Mouse (Mus musculus): ENCODE data around the gene Wdr62. TPM values are rescaled to one million over a fixed set of nuclear protein-coding genes. Genes with fewer than 3 reads are reported as not detected.

The Wdr62 gene
- polyA plus RNA-seq, 1 experiment from 2014 or later: 7.3 TPM

DNA sequence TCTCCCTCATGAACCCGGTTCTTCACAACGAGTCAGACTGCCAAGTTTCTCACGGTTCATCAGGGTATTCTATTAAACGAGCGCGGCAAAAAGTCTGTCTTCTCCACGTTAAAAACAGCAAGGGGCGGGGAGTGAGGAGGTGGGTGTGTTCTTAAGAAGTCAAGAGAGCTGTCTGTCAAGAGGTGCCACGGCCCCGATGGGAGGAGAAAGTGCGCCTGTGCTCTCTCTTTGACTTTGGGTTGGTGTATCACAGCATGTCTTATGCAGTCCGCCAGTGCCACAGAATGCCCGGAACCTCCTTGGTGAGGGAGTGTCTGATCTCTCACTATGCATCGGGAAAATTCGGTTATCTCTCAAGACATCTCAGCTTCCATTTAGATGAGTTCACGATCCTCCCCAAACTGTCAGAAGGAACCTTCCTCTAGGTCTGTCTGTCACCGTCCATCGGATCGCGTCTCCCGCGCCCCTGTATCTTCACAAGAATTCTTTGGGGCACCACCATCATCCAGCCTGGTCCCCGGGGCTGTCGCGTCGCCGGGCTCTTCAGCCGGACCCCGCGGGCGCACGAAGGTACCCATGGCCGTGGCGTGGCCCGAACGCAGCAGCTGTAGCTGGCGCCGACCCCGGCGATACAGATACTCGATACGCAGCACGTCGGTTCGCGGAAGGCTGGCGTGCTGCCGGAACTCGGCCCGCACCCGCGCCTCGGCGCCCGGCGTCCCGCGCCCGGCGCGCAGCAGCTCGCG lies 41.5 kb upstream of the Wdr62 start, which contains the start of gene E130208F15Rik:
TSS of gene E130208F15Rik (plus strand) at position 202 of the 746 bp plus-strand sequence.
- no peaks in the 10 kb centered on the region for H3K36me3 ChIP-seq (ENCODE audit: control insufficient read depth, insufficient read depth, low read length)
- H3K27ac ChIP-seq (ENCODE audit: low read length): peak within 1 kb of the TSS; percentile 89
- under 1% methylated on average over 63 of the region's 63 CpGs for WGBS
- H3K4me2 ChIP-seq (ENCODE audit: low read depth, low read length): peak within 1 kb of the TSS; percentile 68
- H3K4me1 ChIP-seq (ENCODE audit: control insufficient read depth, insufficient read depth, low read length): peaks cover 4% of the 10 kb centered on the region
- 0 out of 2 replicates have a peak, but pooled peaks cover 3% of the 10 kb centered on the region for H3K9me3 ChIP-seq (ENCODE audit: control insufficient read depth, low read length)
- peak within 1 kb of the TSS; percentile 79 for H3K9ac ChIP-seq (ENCODE audit: low read depth, low read length)
- no peaks in the 10 kb centered on the region for H3K27me3 ChIP-seq (replicated peaks; ENCODE audit: control insufficient read depth, insufficient read depth, low read length)
- H3K4me3 ChIP-seq (ENCODE audit: low read length): peak within 1 kb of the TSS; percentile 68
- peak; percentile 67 for ATAC-seq

- peak overlapping the region; percentile 32; the same call in 1 of the 2 replicates for H3K9ac ChIP-seq (ENCODE audit: low read depth, low read length)
- no peak overlapping the region for H3K27ac ChIP-seq (ENCODE audit: low read length)
- peaks cover 4% of the 10 kb centered on the region for H3K4me1 ChIP-seq (ENCODE audit: control insufficient read depth, insufficient read depth, low read length)
- 69% methylated on average over 2 of the region's 2 CpGs for WGBS
- no peaks in the 10 kb centered on the region for H3K27me3 ChIP-seq (replicated peaks; ENCODE audit: control insufficient read depth, insufficient read depth, low read length)
- no peaks in the 10 kb centered on the region for H3K36me3 ChIP-seq (ENCODE audit: control insufficient read depth, insufficient read depth, low read length)
- H3K9me3 ChIP-seq (ENCODE audit: control insufficient read depth, low read length): 0 out of 2 replicates have a peak, but pooled peaks cover 3% of the 10 kb centered on the region
- H3K4me3 ChIP-seq (ENCODE audit: low read length): peak overlapping the region; percentile 68; the same call in 1 of the 2 replicates
- ATAC-seq: no peak
- peak overlapping the region; percentile 68 for H3K4me2 ChIP-seq (ENCODE audit: low read depth, low read length)
Observed at GRCm38 (mm10) chr7:30320946-30321345, 40.7 kb upstream of the Wdr62 start.

- H3K9ac ChIP-seq (ENCODE audit: low read depth, low read length): no peak overlapping the region
- H3K27ac ChIP-seq (ENCODE audit: low read length): no peak overlapping the region
- H3K9me3 ChIP-seq (ENCODE audit: control insufficient read depth, low read length): no peaks in the 10 kb centered on the region
- no peaks in the 10 kb centered on the region for H3K36me3 ChIP-seq (ENCODE audit: control insufficient read depth, insufficient read depth, low read length)
- no peak overlapping the region for H3K4me2 ChIP-seq (ENCODE audit: low read depth, low read length)
- 95% methylated on average over 3 of the region's 3 CpGs for WGBS
- peaks cover 12% of the 10 kb centered on the region for H3K4me1 ChIP-seq (ENCODE audit: control insufficient read depth, insufficient read depth, low read length)
- ATAC-seq: no peak
- no peaks in the 10 kb centered on the region for H3K27me3 ChIP-seq (replicated peaks; ENCODE audit: control insufficient read depth, insufficient read depth, low read length)
- H3K4me3 ChIP-seq (ENCODE audit: low read length): no peak overlapping the region
Observed at GRCm38 (mm10) chr7:30318142-30318541, 37.9 kb upstream of the Wdr62 start.

DNA sequence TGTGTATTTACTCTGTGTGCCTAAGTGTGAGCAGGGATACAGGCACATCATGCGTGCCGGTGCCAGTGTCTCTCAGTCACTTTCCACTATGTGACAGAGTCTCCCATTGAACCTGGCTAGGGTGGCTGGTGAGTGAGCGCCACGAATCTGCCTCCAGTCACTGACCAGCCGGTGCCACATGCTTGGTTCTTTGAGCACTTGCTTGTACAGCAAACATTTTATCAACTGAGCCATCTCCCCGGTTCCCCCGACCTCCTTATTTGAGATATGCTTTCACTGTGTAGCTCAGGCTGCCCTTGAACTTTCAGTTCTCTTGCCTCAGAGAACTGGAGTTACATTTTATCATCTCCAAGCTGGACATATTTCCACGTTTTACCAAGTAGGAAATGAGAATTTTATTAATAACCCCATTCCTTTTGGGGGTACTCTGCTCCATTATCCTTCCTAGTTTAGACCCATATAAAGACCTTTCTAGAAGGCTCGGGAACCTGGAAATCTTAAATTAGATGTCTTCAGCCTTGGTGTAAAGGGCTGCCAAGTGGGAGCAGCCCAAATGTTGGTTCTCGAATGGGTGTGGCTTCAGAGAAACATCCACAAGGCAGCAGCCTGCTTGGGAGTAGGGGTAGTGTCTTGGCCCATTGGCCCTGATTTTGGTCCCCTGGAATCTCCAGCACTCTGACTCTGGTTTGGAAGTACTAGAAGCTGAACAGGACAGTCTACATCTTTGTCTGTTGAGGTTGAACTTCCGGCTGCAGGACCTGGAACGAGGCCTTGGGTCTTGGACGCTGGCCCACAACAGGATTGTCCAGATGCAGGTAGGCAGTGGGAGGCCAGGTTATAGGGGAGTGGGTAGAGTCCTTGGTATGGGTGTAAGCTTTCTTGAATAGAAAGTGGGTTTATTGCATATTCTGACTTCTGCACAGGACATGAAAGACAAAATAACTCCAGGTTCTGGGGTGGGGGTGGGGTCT lies 35.6 kb upstream of the Wdr62 start:
- H3K27ac ChIP-seq (ENCODE audit: low read length): no peak overlapping the region
- H3K9ac ChIP-seq (ENCODE audit: low read depth, low read length): peak overlapping the region; percentile 60
- 65% methylated on average over 13 of the region's 13 CpGs for WGBS

DNA sequence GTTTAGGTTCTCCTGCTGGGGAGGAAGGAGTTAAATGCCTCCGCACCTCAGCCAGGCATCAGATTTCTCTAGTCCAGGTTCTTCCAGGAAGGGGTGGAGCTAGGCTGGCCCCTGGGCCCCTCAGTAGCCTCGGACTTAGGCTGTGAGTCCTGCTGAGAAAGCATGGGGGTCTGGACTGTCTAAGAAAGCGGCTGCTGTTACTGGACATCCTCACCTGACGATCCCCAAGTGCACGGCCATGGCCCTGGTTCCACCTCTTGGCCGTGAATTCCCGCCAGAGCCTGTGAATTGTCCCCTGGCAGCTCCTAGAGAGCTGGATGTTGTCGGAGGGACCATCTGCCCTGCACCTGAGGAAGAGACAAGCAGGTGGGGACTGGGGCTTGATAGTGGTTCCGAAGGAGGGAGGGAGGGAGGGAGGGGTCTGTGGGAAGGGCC lies 34.5 kb upstream of the Wdr62 start, which contains the start of gene Syne4:
TSS of gene Syne4 (plus strand) at position 87 of the 435 bp plus-strand sequence.
- H3K27ac ChIP-seq (ENCODE audit: low read length): peak within 1 kb of the TSS; percentile 1; the same call in 1 of the 2 replicates

More for the DNA sequence above, 35.6 kb upstream of the Wdr62 start:
- H3K9me3 ChIP-seq (ENCODE audit: control insufficient read depth, low read length): no peaks in the 10 kb centered on the region
- peak overlapping the region; percentile 57 for H3K4me2 ChIP-seq (ENCODE audit: low read depth, low read length)
- H3K27me3 ChIP-seq (replicated peaks; ENCODE audit: control insufficient read depth, insufficient read depth, low read length): no peaks in the 10 kb centered on the region
- H3K4me1 ChIP-seq (ENCODE audit: control insufficient read depth, insufficient read depth, low read length): peaks cover 8% of the 10 kb centered on the region; the same call in 1 of the 2 replicates
- no peaks in the 10 kb centered on the region for H3K36me3 ChIP-seq (ENCODE audit: control insufficient read depth, insufficient read depth, low read length)
- ATAC-seq: no peak
- peak overlapping the region; percentile 53 for H3K4me3 ChIP-seq (ENCODE audit: low read length)

GRCm38 (mm10) chr7:30313666-30314320 lies 33.6 kb upstream of the Wdr62 start:
- no peak for ATAC-seq
- 47% methylated on average over 27 of the region's 27 CpGs for WGBS
- Histone ChIP-seq H3K4me2 (ENCODE audit: low read depth, low read length) (no peak overlapping the region), H3K36me3 (ENCODE audit: control insufficient read depth, insufficient read depth, low read length) (no peaks in the 10 kb centered on the region), H3K27ac (ENCODE audit: low read length) (no peak overlapping the region), H3K4me1 (ENCODE audit: control insufficient read depth, insufficient read depth, low read length) (peaks cover 17% of the 10 kb centered on the region), H3K27me3 (replicated peaks; ENCODE audit: control insufficient read depth, insufficient read depth, low read length) (no peaks in the 10 kb centered on the region), H3K9ac (ENCODE audit: low read depth, low read length) (no peak overlapping the region), H3K4me3 (ENCODE audit: low read length) (no peak overlapping the region), H3K9me3 (ENCODE audit: control insufficient read depth, low read length) (no peaks in the 10 kb centered on the region)

More for the DNA sequence above, 34.5 kb upstream of the Wdr62 start, which contains the start of gene Syne4:
- 3% methylated on average over 9 of the region's 9 CpGs for WGBS
- peak within 1 kb of the TSS; percentile 57 for H3K4me2 ChIP-seq (ENCODE audit: low read depth, low read length)
- peaks cover 11% of the 10 kb centered on the region for H3K4me1 ChIP-seq (ENCODE audit: control insufficient read depth, insufficient read depth, low read length)
- ATAC-seq: peak; percentile 88
- H3K9ac ChIP-seq (ENCODE audit: low read depth, low read length): peak within 1 kb of the TSS; percentile 60
- no peaks in the 10 kb centered on the region for H3K9me3 ChIP-seq (ENCODE audit: control insufficient read depth, low read length)
- H3K36me3 ChIP-seq (ENCODE audit: control insufficient read depth, insufficient read depth, low read length): no peaks in the 10 kb centered on the region
- H3K27me3 ChIP-seq (replicated peaks; ENCODE audit: control insufficient read depth, insufficient read depth, low read length): no peaks in the 10 kb centered on the region
- peak within 1 kb of the TSS; percentile 53 for H3K4me3 ChIP-seq (ENCODE audit: low read length)

DNA sequence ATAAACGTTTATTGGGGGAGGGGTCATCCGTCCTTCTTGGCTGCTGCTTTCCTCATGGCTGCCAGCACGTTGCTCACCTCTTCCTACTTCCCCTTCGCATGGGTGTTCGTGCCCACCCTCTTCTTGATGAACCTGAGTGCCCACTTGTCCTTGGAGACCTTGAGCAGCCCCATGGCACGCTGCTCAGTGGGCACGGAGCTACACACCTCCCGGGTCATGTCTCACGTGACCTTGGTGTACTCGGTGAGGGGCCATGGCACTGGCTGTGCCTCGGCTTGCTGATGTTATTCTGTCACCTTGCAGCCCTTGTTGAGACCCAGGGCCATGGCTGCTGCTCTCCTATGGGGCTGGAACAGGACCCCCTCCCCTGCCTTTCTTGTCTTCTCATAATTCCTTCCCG lies 29.9 kb upstream of the Wdr62 start:
- Histone ChIP-seq H3K9me3 (ENCODE audit: control insufficient read depth, low read length) (no peaks in the 10 kb centered on the region), H3K9ac (ENCODE audit: low read depth, low read length) (no peak overlapping the region), H3K36me3 (ENCODE audit: control insufficient read depth, insufficient read depth, low read length) (no peaks in the 10 kb centered on the region), H3K4me3 (ENCODE audit: low read length) (no peak overlapping the region), H3K4me2 (ENCODE audit: low read depth, low read length) (no peak overlapping the region), H3K27ac (ENCODE audit: low read length) (no peak overlapping the region), H3K4me1 (ENCODE audit: control insufficient read depth, insufficient read depth, low read length) (peaks cover 20% of the 10 kb centered on the region), H3K27me3 (replicated peaks; ENCODE audit: control insufficient read depth, insufficient read depth, low read length) (no peaks in the 10 kb centered on the region)
- WGBS: 81% methylated on average over 12 of the region's 12 CpGs
- ATAC-seq: no peak

- H3K36me3 ChIP-seq (ENCODE audit: control insufficient read depth, insufficient read depth, low read length): no peaks in the 10 kb centered on the region
- peak overlapping the region; percentile 67 for H3K4me3 ChIP-seq (ENCODE audit: low read length)
- no peaks in the 10 kb centered on the region for H3K9me3 ChIP-seq (ENCODE audit: control insufficient read depth, low read length)
- 0 out of 2 replicates have a peak overlapping the region, but pooled peaks have one; percentile 6 for H3K27ac ChIP-seq (ENCODE audit: low read length)
- H3K4me1 ChIP-seq (ENCODE audit: control insufficient read depth, insufficient read depth, low read length): peaks cover 20% of the 10 kb centered on the region
- H3K27me3 ChIP-seq (replicated peaks; ENCODE audit: control insufficient read depth, insufficient read depth, low read length): no peaks in the 10 kb centered on the region
- ATAC-seq: no peak
- 58% methylated on average over 15 of the region's 15 CpGs for WGBS
- H3K9ac ChIP-seq (ENCODE audit: low read depth, low read length): peak overlapping the region; percentile 69
- H3K4me2 ChIP-seq (ENCODE audit: low read depth, low read length): peak overlapping the region; percentile 80
Observed at GRCm38 (mm10) chr7:30309395-30310129, 29.3 kb upstream of the Wdr62 start.

Measured in intestine, embryonic 16.5 days (tissue).